Mouse (Mus musculus) kidney, adult 9 months (tissue): ENCODE data around the gene Apeh.
A peak's percentile ranks its signal among the peaks of the same experiment; 100 is the strongest.
"Not testable (repeated sequence)": the region's sequence is repeated elsewhere in the genome, so short reads cannot be mapped to it uniquely, and the experiment has no call there.

ENCODE experiments used
- DNase-seq: peaks from one replicate; pipeline ENCODE4 v3.0.0; 2022

Gene Apeh

GRCm38 (mm10) chr9:108094184-108094941 lies at the start of gene Apeh:
Apeh (minus strand) TSS chr9:108094606.
- DNase-seq = peak; percentile 98

- no peak for DNase-seq
Observed at GRCm38 (mm10) chr9:108143470-108143869, 49.1 kb upstream of the Apeh start.

- no peak for DNase-seq
Observed at GRCm38 (mm10) chr9:108141387-108141786, 47.0 kb upstream of the Apeh start.

- DNase-seq = peak; percentile 22
Observed at GRCm38 (mm10) chr9:108139963-108140695, 45.7 kb upstream of the Apeh start.

- DNase-seq = no peak
Observed at GRCm38 (mm10) chr9:108139169-108139962, 45.0 kb upstream of the Apeh start.

GRCm38 (mm10) chr9:108138118-108138517 lies 43.7 kb upstream of the Apeh start:
- no peak for DNase-seq

- DNase-seq = no peak
Observed at GRCm38 (mm10) chr9:108137523-108137922, 43.1 kb upstream of the Apeh start.

- no peak for DNase-seq
Observed at GRCm38 (mm10) chr9:108136930-108137462, 42.6 kb upstream of the Apeh start.

DNA sequence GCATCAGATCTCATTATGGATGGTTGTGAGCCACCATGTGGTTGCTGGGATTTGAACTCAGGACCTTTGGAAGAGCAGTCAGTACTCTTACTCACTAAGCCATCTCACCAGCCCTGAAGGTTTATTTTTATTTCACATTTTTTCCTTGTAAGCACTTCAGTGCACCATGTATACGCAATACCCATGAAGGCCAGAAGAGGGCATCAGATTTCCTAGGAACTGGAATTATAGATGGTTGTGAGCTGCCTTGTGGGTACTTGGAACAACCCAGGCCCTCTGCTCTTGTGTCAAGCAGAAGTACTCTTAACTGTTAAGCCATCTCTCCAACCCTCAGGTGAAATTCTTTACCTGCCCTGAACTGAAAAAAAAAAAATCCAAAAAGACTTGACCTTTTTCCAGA lies 41.8 kb upstream of the Apeh start:
- peak; percentile 46 for DNase-seq

GRCm38 (mm10) chr9:108135679-108136078 lies 41.3 kb upstream of the Apeh start:
- not testable (repeated sequence) for DNase-seq

DNA sequence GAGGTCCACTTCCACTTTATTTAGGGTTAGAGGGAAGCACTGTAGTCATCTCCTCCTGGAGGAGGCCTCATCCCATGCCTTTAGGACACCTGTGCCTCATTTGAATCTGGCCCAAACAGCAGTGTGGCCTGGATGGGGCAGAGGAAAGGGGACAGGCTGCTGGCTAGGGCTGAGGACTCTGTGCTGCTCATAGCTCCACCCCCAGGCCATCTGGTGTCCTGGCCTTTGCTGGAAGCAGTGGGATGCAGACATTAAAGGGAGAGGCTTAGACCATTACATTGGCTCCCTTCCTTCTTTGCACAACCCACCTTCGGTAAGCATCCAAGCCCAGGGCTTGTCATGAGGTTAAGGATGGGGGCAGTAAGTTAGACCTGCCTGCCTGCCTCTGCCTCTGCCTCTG lies 39.1 kb upstream of the Apeh start:
- DNase-seq = no peak

GRCm38 (mm10) chr9:108132373-108132772 lies 38.0 kb upstream of the Apeh start:
- no peak for DNase-seq

- DNase-seq = no peak
Observed at GRCm38 (mm10) chr9:108131502-108131901, 37.1 kb upstream of the Apeh start.

- no peak for DNase-seq
Observed at GRCm38 (mm10) chr9:108129042-108129948, 34.9 kb upstream of the Apeh start.

DNA sequence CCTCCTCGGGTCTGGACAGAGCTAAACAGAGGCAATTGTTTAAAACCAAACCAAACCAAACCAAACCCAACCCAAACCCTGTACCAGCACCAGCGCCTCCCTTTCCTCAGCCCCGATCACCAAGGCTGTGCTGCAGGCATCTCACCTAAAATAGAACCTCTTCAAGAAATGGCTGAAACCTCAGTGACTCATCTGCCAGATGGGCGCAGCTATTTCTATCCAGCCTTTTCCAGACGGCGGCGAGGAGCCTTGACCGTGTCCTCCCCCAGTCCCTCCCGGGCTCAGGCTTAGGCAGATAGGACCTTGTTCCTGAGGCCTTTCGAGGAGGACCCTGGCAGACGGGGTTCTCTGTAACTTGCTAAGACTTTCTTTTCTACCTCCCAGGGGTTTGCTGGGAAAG lies 33.8 kb upstream of the Apeh start:
- no peak for DNase-seq

DNA sequence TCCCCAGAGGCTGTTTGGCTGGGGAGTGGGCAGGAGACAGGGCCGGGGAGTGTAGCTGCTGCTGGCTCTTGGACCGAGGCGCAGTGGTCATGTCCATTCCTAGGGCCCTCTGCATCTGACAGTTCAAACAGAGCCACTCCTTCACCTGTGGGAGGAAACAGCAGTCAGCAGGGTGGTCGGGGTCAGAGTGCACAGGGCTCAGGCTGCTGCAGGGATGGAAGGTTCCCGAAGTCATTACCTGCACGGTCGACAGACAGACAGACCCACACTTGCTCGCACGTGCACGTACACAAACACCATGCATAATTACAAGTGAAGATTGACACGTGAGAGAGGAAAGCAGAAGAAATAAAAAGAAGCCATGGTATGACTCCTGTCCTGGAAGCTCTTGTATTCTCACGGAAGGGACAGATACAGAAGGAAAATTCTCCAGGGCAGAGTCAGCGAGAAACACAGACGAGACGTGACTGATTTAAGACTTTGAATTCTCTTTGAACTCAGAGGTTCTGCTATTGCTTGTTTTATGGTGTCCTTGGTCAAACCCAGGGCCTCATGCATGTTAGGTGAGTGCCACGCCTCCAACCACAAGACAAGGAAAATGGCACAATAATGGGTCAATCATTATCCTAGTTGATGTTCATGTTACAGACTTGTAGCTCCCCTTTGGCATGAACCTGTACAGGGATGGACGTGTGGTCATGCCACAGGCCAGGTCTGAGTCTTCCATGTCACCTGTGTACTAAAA lies 32.2 kb upstream of the Apeh start:
- no peak for DNase-seq

DNA sequence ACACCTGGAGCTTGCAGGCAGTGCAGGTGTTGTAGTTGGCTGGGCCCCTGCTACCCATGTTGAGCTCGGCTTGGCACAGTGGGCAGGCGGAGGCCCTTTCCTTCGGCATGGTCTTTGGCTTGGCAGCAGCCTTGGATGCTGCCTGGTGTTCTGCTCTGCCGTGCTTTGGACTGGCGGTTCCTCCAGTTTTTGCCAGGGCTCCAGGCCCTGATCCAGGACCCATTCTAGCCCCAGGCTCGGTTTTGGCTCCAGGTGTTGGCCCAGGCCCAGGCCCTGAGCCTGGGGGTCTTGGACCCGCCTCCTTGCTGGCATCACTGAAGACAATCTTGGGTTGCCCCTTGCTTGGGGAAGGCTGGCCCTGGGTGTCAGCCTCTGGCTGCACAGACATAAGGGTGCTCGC lies 31.3 kb upstream of the Apeh start:
- DNase-seq = no peak

DNA sequence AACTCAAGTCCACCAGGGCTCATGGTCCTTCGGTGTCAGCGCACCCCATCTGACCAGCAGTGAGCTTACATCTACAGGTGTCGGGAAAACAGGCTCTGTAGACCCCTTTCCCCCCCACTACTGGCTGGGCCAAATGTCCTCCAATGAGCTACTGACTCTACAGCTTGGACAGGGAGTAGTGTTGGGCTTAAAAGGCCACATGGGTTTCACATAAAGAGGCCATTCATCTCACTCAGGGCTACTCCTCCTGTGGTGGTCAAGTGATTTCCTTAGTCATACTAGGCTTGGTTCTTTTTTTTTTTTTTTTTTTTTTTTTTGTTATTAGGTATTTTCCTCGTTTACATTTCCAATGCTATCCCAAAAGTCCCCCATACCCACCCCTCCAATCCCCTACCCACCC lies 29.5 kb upstream of the Apeh start:
- no peak for DNase-seq

DNA sequence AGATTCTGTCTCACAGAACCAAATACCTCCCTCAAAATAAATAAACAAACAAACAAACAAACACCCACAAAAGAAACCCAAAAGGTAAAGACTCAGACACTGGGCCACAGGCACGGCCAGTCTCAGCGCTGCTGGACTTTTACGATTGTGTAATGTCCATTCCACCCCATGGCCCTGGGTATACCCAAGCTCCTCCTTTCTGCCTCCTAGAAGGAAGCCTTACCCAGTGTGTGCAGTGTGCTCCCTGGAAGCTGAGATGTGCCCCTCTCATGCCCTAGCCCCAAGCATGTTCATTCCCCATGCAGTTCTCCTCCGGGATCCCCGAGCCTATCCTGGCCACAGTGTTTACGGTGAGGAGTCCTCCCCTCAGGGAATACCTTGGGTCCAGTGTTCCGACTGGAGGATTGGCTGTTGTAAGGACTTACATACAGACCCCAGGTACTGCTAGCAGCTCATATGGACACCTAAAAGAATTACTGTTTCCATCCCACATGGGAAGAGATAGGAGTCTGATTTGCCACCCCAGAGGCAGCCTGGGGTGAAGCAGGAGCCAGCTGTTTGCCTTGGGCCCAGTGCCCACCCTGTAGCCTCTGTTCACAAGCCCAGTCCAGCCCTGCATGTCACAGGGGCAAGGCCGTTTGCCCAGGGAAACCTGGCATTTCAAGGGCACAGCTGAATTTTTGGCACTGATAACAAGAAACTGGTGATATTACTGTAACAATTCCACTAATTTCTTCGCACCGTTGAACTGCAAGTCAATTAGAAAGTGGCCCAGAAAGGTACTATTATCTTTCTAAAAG lies 27.0 kb upstream of the Apeh start:
- no peak for DNase-seq

GRCm38 (mm10) chr9:108120671-108121070 lies 26.3 kb upstream of the Apeh start:
- DNase-seq = no peak
